ENCODE assay signal across 10 mouse cellular contexts in genomic region chr19:5429806-5430205, GRCm38 (mm10). TPM values are rescaled to one million over a fixed set of nuclear protein-coding genes. Genes with fewer than 3 reads are reported as not detected.
DNase-seq lines count a peak whose midpoint lies in the region; ATAC-seq and TF ChIP-seq lines count a peak whose summit lies in the region.
"Had no signal": no experiment of that assay in that cellular context is flagged by ENCODE, and none has a peak within 500 bp of the region (broad histone marks: within the 10 kb centered on the region; RNA-seq: fewer than 3 reads in every experiment).

No protein-coding gene starts in this region.

- no peaks in the 10 kb centered on the region for H3K9me3 ChIP-seq in hindbrain, postnatal 0 days (ENCODE audit: low read length)
- H3K9me3 ChIP-seq in hindbrain, embryonic 11.5 days (ENCODE audit: control insufficient read depth, low read length): no peaks in the 10 kb centered on the region
- H3K9me3 ChIP-seq: forebrain, embryonic 13.5 days had no signal

- peaks cover 23% of the 10 kb centered on the region for H3K4me1 ChIP-seq in hindbrain, postnatal 0 days (ENCODE audit: insufficient read depth, low read length)
- H3K4me1 ChIP-seq in hindbrain, embryonic 11.5 days (replicated peaks; ENCODE audit: control insufficient read depth, insufficient read depth, low read length): peaks cover 8% of the 10 kb centered on the region

- WGBS in hindbrain, postnatal 0 days: 37% methylated on average over 8 of the region's 8 CpGs
- 80% methylated on average over 8 of the region's 8 CpGs for WGBS in hindbrain, embryonic 11.5 days

- H3K9ac ChIP-seq in hindbrain, postnatal 0 days (replicated peaks; ENCODE audit: low read length): no peak overlapping the region
- no peak overlapping the region for H3K9ac ChIP-seq in hindbrain, embryonic 11.5 days (ENCODE audit: low read depth, low read length)
- H3K9ac ChIP-seq: forebrain, embryonic 13.5 days had no signal

- ATAC-seq in hindbrain, postnatal 0 days: no peak
- no peak for ATAC-seq in hindbrain, embryonic 11.5 days (ENCODE audit: low FRiP score)
- no peak for ATAC-seq in erythroblast, adult 5-6 weeks (replicated peaks; ENCODE audit: low FRiP score, poor library complexity, severe bottlenecking)
- ATAC-seq: forebrain, embryonic 13.5 days had no signal

- H3K27ac ChIP-seq in hindbrain, postnatal 0 days: 0 out of 2 replicates have a peak overlapping the region, but pooled peaks have one; percentile 2
- no peak overlapping the region for H3K27ac ChIP-seq in hindbrain, embryonic 11.5 days (ENCODE audit: low read depth, low read length)
- H3K27ac ChIP-seq: forebrain, embryonic 13.5 days had no signal

- no peaks in the 10 kb centered on the region for H3K36me3 ChIP-seq in hindbrain, postnatal 0 days (ENCODE audit: insufficient read depth, low read length)
- no peaks in the 10 kb centered on the region for H3K36me3 ChIP-seq in hindbrain, embryonic 11.5 days (ENCODE audit: control insufficient read depth, insufficient read depth, low read length)

- H3K4me3 ChIP-seq in hindbrain, postnatal 0 days (ENCODE audit: low read length): no peak overlapping the region
- H3K4me3 ChIP-seq in hindbrain, embryonic 11.5 days (ENCODE audit: low read depth, low read length): no peak overlapping the region; the same call in 1 of the 2 replicates
- H3K4me3 ChIP-seq: forebrain, embryonic 13.5 days had no signal

- no peak for TF ChIP-seq CTCF in hindbrain, postnatal 0 days (IDR thresholded peaks at IDR 0.05; ENCODE audit: low read depth)

- H3K4me2 ChIP-seq in hindbrain, postnatal 0 days (ENCODE audit: low read depth, low read length): no peak overlapping the region
- no peak overlapping the region for H3K4me2 ChIP-seq in hindbrain, embryonic 11.5 days (replicated peaks; ENCODE audit: low read depth, low read length)
- H3K4me2 ChIP-seq: forebrain, embryonic 13.5 days had no signal

- DNase-seq in hindbrain, postnatal 0 days (ENCODE audit: low spot score): peak; percentile 17
- DNase-seq in hindbrain, embryonic 11.5 days (ENCODE audit: low spot score): no peak
- peak; percentile 98 for DNase-seq in NIH3T3 (ENCODE audit: low read depth)
- DNase-seq in cerebellum, adult 9-11 months: peak; percentile 75
- peak; percentile 74 for DNase-seq in kidney, postnatal 10 days
- DNase-seq in T-cell, adult 2 months (ENCODE audit: low spot score): no peak
- no peak for DNase-seq in layer of hippocampus, adult 11-12 months (ENCODE audit: low spot score)

- H3K27me3 ChIP-seq in hindbrain, postnatal 0 days (ENCODE audit: insufficient read depth, low read length): no peaks in the 10 kb centered on the region
- no peaks in the 10 kb centered on the region for H3K27me3 ChIP-seq in hindbrain, embryonic 11.5 days (ENCODE audit: control insufficient read depth, insufficient read depth, low read length)
- H3K27me3 ChIP-seq: forebrain, embryonic 13.5 days had no signal

RNA-seq across cellular contexts. Expression of gene AI837181, which starts 4.9 kb away (rescaled TPM):
- total RNA-seq in hindbrain, postnatal 0 days (2014; rRNA removed): 85.1 and 100 TPM in 2 replicates
- polyA plus RNA-seq in hindbrain, postnatal 0 days (2015; fragmentation: Nextera tagmentation; extraction: Ambion mirVana): 81.8 and 82.8 TPM in 2 replicates
- 33.4 and 35.2 TPM in 2 replicates for polyA plus RNA-seq in hindbrain, embryonic 11.5 days (2014; fragmentation: Nextera tagmentation; extraction: Ambion mirVana)
- total RNA-seq in erythroblast, adult 5-6 weeks (2015; ENCODE audit: low replicate concordance): 14.8 and 16.1 TPM in 2 replicates
- total RNA-seq in erythroblast, adult 5-6 weeks (2017; ENCODE audit: low replicate concordance): 5.3 and 7.7 TPM in 2 replicates

RNA-seq across cellular contexts. Expression of gene Drap1, which starts 5.0 kb away (rescaled TPM):
- total RNA-seq in hindbrain, postnatal 0 days (2014; rRNA removed): 111 and 123 TPM in 2 replicates
- 331 and 338 TPM in 2 replicates for polyA plus RNA-seq in hindbrain, postnatal 0 days (2015; fragmentation: Nextera tagmentation; extraction: Ambion mirVana)
- polyA plus RNA-seq in hindbrain, embryonic 11.5 days (2014; fragmentation: Nextera tagmentation; extraction: Ambion mirVana): 182 and 211 TPM in 2 replicates
- total RNA-seq in erythroblast, adult 5-6 weeks (2015; ENCODE audit: low replicate concordance): 15.0 and 32.4 TPM in 2 replicates
- 15.8 and 18.0 TPM in 2 replicates for total RNA-seq in erythroblast, adult 5-6 weeks (2017; ENCODE audit: low replicate concordance)

RNA-seq across cellular contexts. Expression of gene Fosl1, which starts 17.5 kb away (rescaled TPM):
- not detected in 2 replicates for total RNA-seq in hindbrain, postnatal 0 days (2014; rRNA removed)
- not detected in 2 replicates for polyA plus RNA-seq in hindbrain, postnatal 0 days (2015; fragmentation: Nextera tagmentation; extraction: Ambion mirVana)
- 0.13 TPM in 1 of 2 replicates, not detected in the other for polyA plus RNA-seq in hindbrain, embryonic 11.5 days (2014; fragmentation: Nextera tagmentation; extraction: Ambion mirVana)
- total RNA-seq in erythroblast, adult 5-6 weeks (2015; ENCODE audit: low replicate concordance): 0.42 TPM in 1 of 2 replicates, not detected in the other
- not detected in 2 replicates for total RNA-seq in erythroblast, adult 5-6 weeks (2017; ENCODE audit: low replicate concordance)
- total RNA-seq: liver, adult 2 months had no signal
- polyA plus RNA-seq: forebrain, embryonic 13.5 days; liver, adult 2 months had no signal

RNA-seq across cellular contexts. Expression of gene Tsga10ip, which starts 27.5 kb away (rescaled TPM):
- not detected in 2 replicates for total RNA-seq in hindbrain, postnatal 0 days (2014; rRNA removed)
- polyA plus RNA-seq in hindbrain, postnatal 0 days (2015; fragmentation: Nextera tagmentation; extraction: Ambion mirVana): not detected in 2 replicates
- 0.53 and 0.54 TPM in 2 replicates for polyA plus RNA-seq in hindbrain, embryonic 11.5 days (2014; fragmentation: Nextera tagmentation; extraction: Ambion mirVana)
- total RNA-seq in erythroblast, adult 5-6 weeks (2015; ENCODE audit: low replicate concordance): 2.5 TPM in 1 of 2 replicates, not detected in the other
- total RNA-seq in erythroblast, adult 5-6 weeks (2017; ENCODE audit: low replicate concordance): not detected in 2 replicates
- total RNA-seq: liver, adult 2 months had no signal
- polyA plus RNA-seq: liver, adult 2 months had no signal

RNA-seq across cellular contexts. Expression of gene Ccdc85b, which starts 27.9 kb away (rescaled TPM):
- 17.4 and 18.5 TPM in 2 replicates for total RNA-seq in hindbrain, postnatal 0 days (2014; rRNA removed)
- 16.0 and 16.1 TPM in 2 replicates for polyA plus RNA-seq in hindbrain, postnatal 0 days (2015; fragmentation: Nextera tagmentation; extraction: Ambion mirVana)
- 6.6 and 6.9 TPM in 2 replicates for polyA plus RNA-seq in hindbrain, embryonic 11.5 days (2014; fragmentation: Nextera tagmentation; extraction: Ambion mirVana)
- 0.38 TPM in 1 of 2 replicates, not detected in the other for total RNA-seq in erythroblast, adult 5-6 weeks (2015; ENCODE audit: low replicate concordance)
- 0.14 and 0.17 TPM in 2 replicates for total RNA-seq in erythroblast, adult 5-6 weeks (2017; ENCODE audit: low replicate concordance)

Comparison
In these comparisons a context has a peak if more than half of its experiments do, and no peak if none do; other contexts are left out.
1. DNase-seq: peak in hindbrain, postnatal 0 days (single experiment), NIH3T3 (single experiment), cerebellum, adult 9-11 months (single experiment) and kidney, postnatal 10 days (single experiment); none in hindbrain, embryonic 11.5 days (single experiment), T-cell, adult 2 months (single experiment) and layer of hippocampus, adult 11-12 months (single experiment).